ENCODE assay signal across 8 mouse cellular contexts in genomic region chr14:105328397-105329302, GRCm38 (mm10).
DNase-seq lines count a peak whose midpoint lies in the region; ATAC-seq and TF ChIP-seq lines count a peak whose summit lies in the region.

No protein-coding gene starts in this region.

- 23% methylated on average over 13 of the region's 13 CpGs for WGBS in forebrain, embryonic 12.5 days
- WGBS in heart, embryonic 14.5 days = 17% methylated on average over 13 of the region's 13 CpGs
- WGBS in kidney, postnatal 0 days = 9% methylated on average over 13 of the region's 13 CpGs
- 1% methylated on average over 13 of the region's 13 CpGs for WGBS in limb, embryonic 15.5 days
- WGBS in midbrain, embryonic 15.5 days = 13% methylated on average over 13 of the region's 13 CpGs
- WGBS in stomach, postnatal 0 days = 3% methylated on average over 13 of the region's 13 CpGs

- H3K4me1 ChIP-seq in brown adipose tissue, adult 24 weeks (ENCODE audit: control insufficient read depth, insufficient read depth, insufficient read length, low read length) = peaks cover 11% of the 10 kb centered on the region; the same call in 1 of the 2 replicates
- peaks cover 12% of the 10 kb centered on the region for H3K4me1 ChIP-seq in forebrain, embryonic 12.5 days
- peaks cover 12 to 14% of the 10 kb centered on the region in 2 experiments for H3K4me1 ChIP-seq in heart, embryonic 14.5 days (ENCODE audit: control insufficient read depth in 2 of 2, insufficient read depth in 2 of 2, low read length in 2 of 2)
- H3K4me1 ChIP-seq in kidney, postnatal 0 days (replicated peaks; ENCODE audit: insufficient read depth, low read length) = peaks cover 6% of the 10 kb centered on the region; the same call in 1 of the 2 replicates
- H3K4me1 ChIP-seq in limb, embryonic 15.5 days = peaks cover 17% of the 10 kb centered on the region
- peaks cover 12% of the 10 kb centered on the region for H3K4me1 ChIP-seq in midbrain, embryonic 15.5 days
- peaks cover 3% of the 10 kb centered on the region; the same call in 1 of the 2 replicates for H3K4me1 ChIP-seq in stomach, postnatal 0 days (replicated peaks; ENCODE audit: control insufficient read depth, insufficient read depth)

- H3K36me3 ChIP-seq in forebrain, embryonic 12.5 days (replicated peaks) = no peaks in the 10 kb centered on the region
- H3K36me3 ChIP-seq in heart, embryonic 14.5 days (ENCODE audit: control insufficient read depth, insufficient read depth, low read length) = no peaks in the 10 kb centered on the region
- no peaks in the 10 kb centered on the region for H3K36me3 ChIP-seq in kidney, postnatal 0 days (ENCODE audit: insufficient read depth, low read length)
- H3K36me3 ChIP-seq in limb, embryonic 15.5 days = no peaks in the 10 kb centered on the region
- no peaks in the 10 kb centered on the region for H3K36me3 ChIP-seq in midbrain, embryonic 15.5 days (replicated peaks)
- H3K36me3 ChIP-seq in stomach, postnatal 0 days (ENCODE audit: control insufficient read depth, insufficient read depth, low read length) = no peaks in the 10 kb centered on the region

- no peak for TF ChIP-seq EP300 in stomach, postnatal 0 days (optimal IDR thresholded peaks at IDR 0.05)

- H3K4me2 ChIP-seq in forebrain, embryonic 12.5 days = peak overlapping the region; percentile 46
- peak overlapping the region; percentile 64 for H3K4me2 ChIP-seq in heart, embryonic 14.5 days (ENCODE audit: low read length)
- H3K4me2 ChIP-seq in kidney, postnatal 0 days (ENCODE audit: low read length) = peak overlapping the region; percentile 58
- H3K4me2 ChIP-seq in limb, embryonic 15.5 days = peak overlapping the region; percentile 49
- H3K4me2 ChIP-seq in midbrain, embryonic 15.5 days = peak overlapping the region; percentile 44
- H3K4me2 ChIP-seq in stomach, postnatal 0 days (replicated peaks; ENCODE audit: low read depth) = peak overlapping the region; percentile 54

- no peak for TF ChIP-seq CTCF in kidney, postnatal 0 days (IDR thresholded peaks at IDR 0.05; ENCODE audit: low read depth)
- TF ChIP-seq CTCF in stomach, postnatal 0 days (IDR thresholded peaks at IDR 0.05; ENCODE audit: low read depth) = no peak

- peak overlapping the region; percentile 58 for H3K4me3 ChIP-seq in brown adipose tissue, adult 24 weeks (ENCODE audit: insufficient read depth, low read depth, low read length)
- H3K4me3 ChIP-seq in forebrain, embryonic 12.5 days (replicated peaks) = peak overlapping the region; percentile 17
- H3K4me3 ChIP-seq in heart, embryonic 14.5 days (ENCODE audit: control insufficient read depth in 1 of 2, insufficient read depth in 1 of 2, low read depth in 1 of 2, low read length in 2 of 2) = peak overlapping the region; percentile 36 to 38
- H3K4me3 ChIP-seq in kidney, postnatal 0 days (replicated peaks; ENCODE audit: low read depth, low read length) = peak overlapping the region; percentile 34
- peak overlapping the region; percentile 37 for H3K4me3 ChIP-seq in limb, embryonic 15.5 days
- peak overlapping the region; percentile 21 for H3K4me3 ChIP-seq in midbrain, embryonic 15.5 days
- H3K4me3 ChIP-seq in stomach, postnatal 0 days (ENCODE audit: low read depth, low read length) = peak overlapping the region; percentile 36

- peak; percentile 1 to 2 for DNase-seq in B cell, adult 2 months
- peak; percentile 93 for DNase-seq in kidney, postnatal 0 days (ENCODE audit: low spot score)
- peak; percentile 66 for DNase-seq in stomach, postnatal 0 days (ENCODE audit: low spot score)

- no peak overlapping the region for H3K9ac ChIP-seq in forebrain, embryonic 12.5 days
- peak overlapping the region; percentile 74 for H3K9ac ChIP-seq in heart, embryonic 14.5 days (ENCODE audit: low read length)
- H3K9ac ChIP-seq in kidney, postnatal 0 days (ENCODE audit: low read depth, low read length) = peak overlapping the region; percentile 60; the same call in 1 of the 2 replicates
- H3K9ac ChIP-seq in limb, embryonic 15.5 days = peak overlapping the region; percentile 33; the same call in 1 of the 2 replicates
- H3K9ac ChIP-seq in midbrain, embryonic 15.5 days = peak overlapping the region; percentile 28; the same call in 1 of the 2 replicates
- peak overlapping the region; percentile 62 for H3K9ac ChIP-seq in stomach, postnatal 0 days (ENCODE audit: low read length)

- H3K27me3 ChIP-seq in forebrain, embryonic 12.5 days = no peaks in the 10 kb centered on the region
- no peaks in the 10 kb centered on the region for H3K27me3 ChIP-seq in heart, embryonic 14.5 days (ENCODE audit: control insufficient read depth, insufficient read depth, low read length)
- no peaks in the 10 kb centered on the region for H3K27me3 ChIP-seq in kidney, postnatal 0 days (ENCODE audit: insufficient read depth, low read length)
- no peaks in the 10 kb centered on the region for H3K27me3 ChIP-seq in limb, embryonic 15.5 days
- H3K27me3 ChIP-seq in midbrain, embryonic 15.5 days (replicated peaks) = no peaks in the 10 kb centered on the region
- H3K27me3 ChIP-seq in stomach, postnatal 0 days (ENCODE audit: control insufficient read depth, insufficient read depth, low read length) = no peaks in the 10 kb centered on the region

- no peaks in the 10 kb centered on the region for H3K9me3 ChIP-seq in forebrain, embryonic 12.5 days
- peaks cover 4% of the 10 kb centered on the region; the same call in 1 of the 2 replicates for H3K9me3 ChIP-seq in heart, embryonic 14.5 days (ENCODE audit: control insufficient read depth, low read length)
- no peaks in the 10 kb centered on the region for H3K9me3 ChIP-seq in kidney, postnatal 0 days (replicated peaks; ENCODE audit: low read length)
- H3K9me3 ChIP-seq in limb, embryonic 15.5 days = no peaks in the 10 kb centered on the region
- no peaks in the 10 kb centered on the region for H3K9me3 ChIP-seq in midbrain, embryonic 15.5 days
- H3K9me3 ChIP-seq in stomach, postnatal 0 days (ENCODE audit: control insufficient read depth, low read length) = 0 out of 2 replicates have a peak, but pooled peaks cover 3% of the 10 kb centered on the region

- H3K27ac ChIP-seq in brown adipose tissue, adult 24 weeks (replicated peaks; ENCODE audit: low read depth, low read length) = peak overlapping the region; percentile 76
- H3K27ac ChIP-seq in forebrain, embryonic 12.5 days = peak overlapping the region; percentile 59
- peak overlapping the region; percentile 87 to 93 for H3K27ac ChIP-seq in heart, embryonic 14.5 days (replicated peaks in 1 of 2; ENCODE audit: control insufficient read depth in 1 of 2, insufficient read depth in 1 of 2, low read depth in 2 of 2, low read length in 2 of 2)
- peak overlapping the region; percentile 88 for H3K27ac ChIP-seq in kidney, postnatal 0 days
- peak overlapping the region; percentile 93 for H3K27ac ChIP-seq in limb, embryonic 15.5 days
- peak overlapping the region; percentile 75 for H3K27ac ChIP-seq in midbrain, embryonic 15.5 days
- peak overlapping the region; percentile 89 for H3K27ac ChIP-seq in stomach, postnatal 0 days (replicated peaks)

- peak; percentile 31; the same call in 1 of the 2 replicates for ATAC-seq in forebrain, embryonic 12.5 days (ENCODE audit: low FRiP score)
- peak; percentile 85 for ATAC-seq in heart, embryonic 14.5 days (ENCODE audit: insufficient number of reproducible peaks, insufficient read depth, low FRiP score, low read depth)
- ATAC-seq in kidney, postnatal 0 days (replicated peaks; ENCODE audit: low FRiP score, low read depth) = peak; percentile 77
- peak; percentile 87 for ATAC-seq in limb, embryonic 15.5 days (ENCODE audit: insufficient number of reproducible peaks, low FRiP score, low TSS enrichment, low read depth)
- peak; percentile 60 for ATAC-seq in midbrain, embryonic 15.5 days (replicated peaks)
- ATAC-seq in stomach, postnatal 0 days (ENCODE audit: low FRiP score, low TSS enrichment) = peak; percentile 82

Comparison
In these comparisons a context has a peak if more than half of its experiments do, and no peak if none do; other contexts are left out.
1. Peak in every context shown above with its lines: DNase-seq, ATAC-seq, H3K4me3 ChIP-seq and H3K27ac ChIP-seq.
2. DNase-seq: peak in every context shown above with its lines; median percentile 93 in kidney, postnatal 0 days; 66 in stomach, postnatal 0 days; 2 in B cell, adult 2 months.
3. ATAC-seq: peak in every context shown above with its lines; median percentile 87 in limb, embryonic 15.5 days; 85 in heart, embryonic 14.5 days; 82 in stomach, postnatal 0 days; 77 in kidney, postnatal 0 days; 60 in midbrain, embryonic 15.5 days; 31 in forebrain, embryonic 12.5 days.